Mouse (Mus musculus) cerebellum, adult 2 months (tissue): ENCODE measurements around the gene Nf1. TPM values are rescaled to one million over a fixed set of nuclear protein-coding genes. Genes with fewer than 3 reads are reported as not detected.

Source experiments
- DNase-seq, 2 experiments: peaks; one replicate each; pipeline ENCODE4 v3.0.0; 2021
- H3K27ac ChIP-seq: fragments of 200-500 bp; 2 replicates; pipeline ENCODE4 v1.5.1; 2012; ENCODE audit warnings: low read length, control low read depth, inconsistent platforms; ENCODE audit not compliant: insufficient read depth
- H3K27me3 ChIP-seq: fragments of 200-500 bp; 2 replicates; pipeline ENCODE4 v1.6.1; 2012; ENCODE audit warnings: inconsistent platforms, mild to moderate bottlenecking, low read length, moderate library complexity; ENCODE audit not compliant: control insufficient read depth, insufficient read depth
- H3K4me1 ChIP-seq: fragments of 200-500 bp; 2 replicates; pipeline ENCODE4 v1.6.1; 2011; ENCODE audit warnings: low read length; ENCODE audit not compliant: control insufficient read depth, insufficient read depth
- H3K4me3 ChIP-seq: fragments of 200-500 bp; replicated peaks from 2 replicates; pipeline ENCODE3; 2011; ENCODE audit warnings: mild to moderate bottlenecking, low read depth, low read length, control low read depth; ENCODE audit not compliant: insufficient read depth
- CTCF ChIP-seq: fragments of 200-500 bp; IDR thresholded peaks from 2 replicates; pipeline ENCODE4 v1.5.1; 2011; ENCODE audit warnings: low read depth, mild to moderate bottlenecking, control low read depth, low read length, moderate library complexity, borderline replicate concordance; ENCODE audit not compliant: insufficient read depth
- POLR2A ChIP-seq: fragments of 200-500 bp; IDR thresholded peaks from 2 replicates; pipeline ENCODE4 v1.6.1; 2011; ENCODE audit warnings: low read length, control low read depth, borderline replicate concordance; ENCODE audit not compliant: insufficient read depth
- WGBS: fragments of 180-500 bp; shearing (Covaris S2); methylation state at CpG from one replicate; pipeline ENCODE4 v1.1.7; 2018; 5-methylcytosine and 5-hydroxymethylcytosine counted together
- polyA plus RNA-seq: library from polyadenylated mRNA; depleted of rRNA; stranded (reverse); fragments of >200 nt; gene quantifications from 2 replicates; pipeline ENCODE4 v1.2.3, GENCODE M21; 2012; rRNA removed

Nf1 gene
- 37.4 and 40.6 TPM in 2 replicates for polyA plus RNA-seq

DNA sequence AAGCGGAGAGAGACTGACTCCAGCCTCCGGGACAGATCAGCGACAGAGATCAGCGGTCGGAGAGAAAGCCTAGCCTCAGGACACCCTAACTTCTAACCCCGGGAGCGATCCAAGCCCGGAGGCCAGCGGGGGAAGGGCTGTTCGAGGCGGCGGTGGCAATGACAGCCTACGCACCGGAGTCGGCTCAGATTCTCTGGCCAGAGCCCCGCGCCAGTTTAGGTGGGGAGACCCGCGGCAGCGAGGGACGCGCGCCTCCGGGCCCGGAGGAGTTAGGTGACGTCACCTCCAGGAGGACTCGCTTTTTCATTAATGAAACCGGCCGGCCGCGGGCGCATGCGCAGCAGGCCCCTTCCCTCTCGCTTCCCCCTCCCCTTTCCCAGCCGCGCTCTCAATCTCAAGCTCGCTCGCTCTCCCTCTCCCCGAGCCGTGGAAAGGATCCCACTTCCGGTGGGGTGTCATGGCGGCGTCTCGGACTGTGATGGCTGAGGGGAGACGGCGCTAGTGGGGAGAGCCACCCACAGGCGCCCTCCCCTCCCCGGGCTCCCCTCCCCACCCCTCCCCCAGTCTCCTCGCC, at the start of gene Nf1:
TSS of gene Nf1 (plus strand) at position 460 of the 574 bp plus-strand sequence.
- DNase-seq: peak; percentile 94 to 95
- no peaks in the 10 kb centered on the region for H3K4me1 ChIP-seq
- TF ChIP-seq CTCF: no peak
- peak; percentile 60; the same call in 1 of the 2 replicates for TF ChIP-seq POLR2A
- H3K4me3 ChIP-seq: peak within 1 kb of the TSS; percentile 64
- peak within 1 kb of the TSS; percentile 79 for H3K27ac ChIP-seq
- WGBS: 1% methylated on average over 48 of the region's 49 CpGs
- H3K27me3 ChIP-seq: no peaks in the 10 kb centered on the region

- WGBS: 62% methylated on average over 2 of the region's 2 CpGs
- no peak for DNase-seq
- no peaks in the 10 kb centered on the region for H3K4me1 ChIP-seq
- TF ChIP-seq POLR2A (no peak), CTCF (peak; percentile 23; the same call in 1 of the 2 replicates)
- H3K27ac ChIP-seq: no peak overlapping the region
- H3K4me3 ChIP-seq: no peak overlapping the region
- no peaks in the 10 kb centered on the region for H3K27me3 ChIP-seq
These were observed 49.0 kb upstream of the Nf1 start for GRCm38 (mm10) chr11:79290473-79290872.

DNA sequence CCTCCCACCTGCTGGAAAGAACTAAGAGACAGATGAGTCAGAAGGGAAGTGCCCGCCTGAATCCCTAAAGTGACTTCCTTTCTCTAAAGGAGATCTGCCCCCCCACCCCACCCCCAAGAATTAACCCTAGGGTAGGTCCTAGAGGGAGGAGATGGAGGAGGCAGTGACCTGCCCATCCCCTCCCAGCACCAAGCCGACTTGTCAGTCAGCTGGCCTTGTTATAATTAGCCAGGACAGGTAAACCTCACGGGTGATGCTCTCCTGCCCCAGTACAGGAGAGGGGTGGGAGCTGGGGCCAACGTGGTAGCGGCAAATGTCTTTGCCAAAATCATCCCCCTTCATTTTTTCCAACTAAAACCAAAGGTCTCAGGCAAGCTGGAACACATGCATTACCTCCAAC, 47.8 kb upstream of the Nf1 start:
- no peaks in the 10 kb centered on the region for H3K4me1 ChIP-seq
- H3K27ac ChIP-seq: no peak overlapping the region
- H3K4me3 ChIP-seq: no peak overlapping the region
- 71% methylated on average over 5 of the region's 5 CpGs for WGBS
- TF ChIP-seq CTCF (no peak), POLR2A (no peak)
- DNase-seq: no peak
- H3K27me3 ChIP-seq: no peaks in the 10 kb centered on the region

- Histone ChIP-seq H3K4me3 (no peak overlapping the region), H3K4me1 (no peaks in the 10 kb centered on the region), H3K27ac (no peak overlapping the region), H3K27me3 (no peaks in the 10 kb centered on the region)
- 76% methylated on average over 3 of the region's 3 CpGs for WGBS
- no peak for TF ChIP-seq CTCF
- TF ChIP-seq POLR2A: no peak
- no peak for DNase-seq
These were observed 47.4 kb upstream of the Nf1 start for GRCm38 (mm10) chr11:79292130-79292529.

GRCm38 (mm10) chr11:79293025-79293424, 46.5 kb upstream of the Nf1 start:
- H3K4me1 ChIP-seq: no peaks in the 10 kb centered on the region
- 94% methylated on average over 3 of the region's 3 CpGs for WGBS
- no peaks in the 10 kb centered on the region for H3K27me3 ChIP-seq
- no peak overlapping the region for H3K27ac ChIP-seq
- H3K4me3 ChIP-seq: no peak overlapping the region
- no peak for DNase-seq
- TF ChIP-seq CTCF: no peak
- TF ChIP-seq POLR2A: no peak

- Histone ChIP-seq H3K4me3 (no peak overlapping the region), H3K27me3 (no peaks in the 10 kb centered on the region), H3K27ac (no peak overlapping the region), H3K4me1 (no peaks in the 10 kb centered on the region)
- no peak for TF ChIP-seq CTCF
- TF ChIP-seq POLR2A: no peak
- 62% methylated on average over 1 of the region's 1 CpGs for WGBS
- DNase-seq: no peak
These were observed 45.5 kb upstream of the Nf1 start for GRCm38 (mm10) chr11:79293971-79294370.

DNA sequence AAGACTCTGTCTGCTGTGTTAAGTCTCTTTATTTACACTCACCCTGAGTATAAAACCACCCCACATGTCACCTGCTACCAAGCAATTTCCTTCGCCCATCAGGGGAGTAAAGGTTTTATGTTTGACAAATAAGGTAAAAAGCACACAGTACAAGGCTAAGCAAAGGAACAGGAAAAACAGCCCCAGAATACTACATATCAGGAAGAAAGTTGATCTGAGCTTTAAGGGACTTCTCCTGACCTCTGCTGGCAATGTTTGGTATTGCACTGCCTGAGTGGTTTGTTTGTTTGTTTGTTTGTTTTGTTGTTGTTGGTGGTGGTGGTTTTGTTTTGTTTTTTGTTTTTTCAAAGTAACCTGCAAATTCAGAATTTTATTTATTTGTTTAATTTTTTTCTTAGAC, 43.3 kb upstream of the Nf1 start:
- TF ChIP-seq CTCF (peak; percentile 52; the same call in 1 of the 2 replicates), POLR2A (no peak)
- 40% methylated on average over 1 of the region's 1 CpGs for WGBS
- Histone ChIP-seq H3K27me3 (no peaks in the 10 kb centered on the region), H3K27ac (no peak overlapping the region), H3K4me1 (no peaks in the 10 kb centered on the region), H3K4me3 (no peak overlapping the region)
- peak; percentile 22 to 55 for DNase-seq

DNA sequence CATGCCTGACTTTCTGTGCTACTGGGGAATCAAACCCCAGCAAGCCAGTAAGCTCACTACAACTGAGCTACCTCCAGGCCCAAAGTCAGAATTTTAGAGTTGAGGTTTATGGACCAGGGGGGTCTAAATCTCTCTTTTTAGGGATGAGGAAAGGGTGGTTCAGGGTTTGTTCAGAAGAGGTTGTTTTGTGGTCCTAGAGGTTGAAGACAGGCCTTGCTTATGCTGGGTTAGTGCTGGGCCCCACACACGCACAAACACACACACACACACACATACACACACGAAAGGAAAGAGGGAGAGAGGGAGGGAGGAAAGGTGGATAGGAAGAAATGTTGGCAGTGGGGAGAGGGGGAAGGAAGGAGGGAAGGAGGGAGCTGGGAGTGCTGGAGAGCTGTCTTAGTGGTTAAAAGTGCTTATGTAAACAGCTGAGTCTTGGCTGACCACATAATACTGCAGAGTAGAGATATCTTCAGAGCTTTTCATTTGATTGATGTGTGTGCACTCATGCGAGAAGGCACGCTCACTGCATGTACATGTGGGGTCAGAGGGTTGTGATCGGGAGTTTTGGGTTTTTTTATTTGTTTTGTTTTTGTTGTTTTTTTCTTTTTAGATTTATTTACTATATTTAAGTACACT, 42.5 kb upstream of the Nf1 start, which contains the start of gene Gm9964:
TSS of gene Gm9964 (minus strand) at position 51 of the 636 bp plus-strand sequence.
- DNase-seq: no peak
- Histone ChIP-seq H3K4me3 (no peak within 1 kb of the TSS), H3K27ac (no peak within 1 kb of the TSS), H3K4me1 (no peaks in the 10 kb centered on the region), H3K27me3 (no peaks in the 10 kb centered on the region)
- 83% methylated on average over 5 of the region's 5 CpGs for WGBS
- TF ChIP-seq CTCF: no peak
- TF ChIP-seq POLR2A: no peak
